Mouse (Mus musculus) 3134 (cell line): Measurements from ENCODE around the gene Myl12a.

Experiments
- DNase-seq: peaks from one replicate; pipeline ENCODE4 v3.0.0-alpha.2; 2011; ENCODE audit warnings: low spot score; ENCODE audit not compliant: insufficient read length; ENCODE audit errors: extremely low read depth

The Myl12a gene

GRCm38 (mm10) chr17:71002744-71003094 is at the start of gene Myl12a:
TSS of gene Myl12a (minus strand) at chr17:71002878.
- no peak for DNase-seq

- no peak for DNase-seq
Measured at GRCm38 (mm10) chr17:71049292-71049691, 46.6 kb upstream of the Myl12a start.

GRCm38 (mm10) chr17:71046856-71047255 is 44.2 kb upstream of the Myl12a start:
- DNase-seq: no peak

- DNase-seq: no peak
Measured at GRCm38 (mm10) chr17:71045591-71045990, 42.9 kb upstream of the Myl12a start.

- no peak for DNase-seq
Measured at GRCm38 (mm10) chr17:71042645-71043044, 40.0 kb upstream of the Myl12a start.

GRCm38 (mm10) chr17:71040582-71040880 is 37.9 kb upstream of the Myl12a start:
- DNase-seq: no peak

GRCm38 (mm10) chr17:71039851-71040581 is 37.3 kb upstream of the Myl12a start:
- DNase-seq: no peak

- no peak for DNase-seq
Measured at GRCm38 (mm10) chr17:71038812-71039211, 36.1 kb upstream of the Myl12a start.

GRCm38 (mm10) chr17:71037188-71037587 is 34.5 kb upstream of the Myl12a start:
- no peak for DNase-seq

GRCm38 (mm10) chr17:71034472-71034871 is 31.8 kb upstream of the Myl12a start:
- DNase-seq: no peak

- DNase-seq: no peak
Measured at GRCm38 (mm10) chr17:71032719-71033118, 30.0 kb upstream of the Myl12a start.

- no peak for DNase-seq
Measured at GRCm38 (mm10) chr17:71027186-71027585, 24.5 kb upstream of the Myl12a start.

- DNase-seq: no peak
Measured at GRCm38 (mm10) chr17:71025922-71026321, 23.2 kb upstream of the Myl12a start.

- DNase-seq: no peak
Measured at GRCm38 (mm10) chr17:71024071-71024470, 21.4 kb upstream of the Myl12a start.

- no peak for DNase-seq
Measured at GRCm38 (mm10) chr17:71022841-71023240, 20.2 kb upstream of the Myl12a start.

GRCm38 (mm10) chr17:71019860-71020259 is 17.2 kb upstream of the Myl12a start:
- no peak for DNase-seq

GRCm38 (mm10) chr17:71019309-71019655 is 16.6 kb upstream of the Myl12a start:
- DNase-seq: no peak

- DNase-seq: no peak
Measured at GRCm38 (mm10) chr17:71018616-71019308, 16.1 kb upstream of the Myl12a start.

- DNase-seq: no peak
Measured at GRCm38 (mm10) chr17:71018151-71018550, 15.5 kb upstream of the Myl12a start.

GRCm38 (mm10) chr17:71017457-71017998 is 14.8 kb upstream of the Myl12a start:
- no peak for DNase-seq

GRCm38 (mm10) chr17:71014911-71015310 is 12.2 kb upstream of the Myl12a start:
- no peak for DNase-seq

GRCm38 (mm10) chr17:71013105-71013504 is 10.4 kb upstream of the Myl12a start:
- no peak for DNase-seq
